ENCODE assay signal across 15 mouse cellular contexts in genomic region chr13:79339793-79340192, GRCm38 (mm10).
DNase-seq lines count a peak whose midpoint lies in the region; ATAC-seq and TF ChIP-seq lines count a peak whose summit lies in the region.
"Had no signal": no experiment of that assay in that cellular context is flagged by ENCODE, and none has a peak within 500 bp of the region (broad histone marks: within the 10 kb centered on the region; RNA-seq: fewer than 3 reads in every experiment).

No protein-coding gene starts in this region.

- H3K36me3 ChIP-seq in forebrain, embryonic 11.5 days (ENCODE audit: control insufficient read depth, insufficient read depth, low read length), result no peaks in the 10 kb centered on the region
- no peaks in the 10 kb centered on the region for H3K36me3 ChIP-seq in forebrain, embryonic 13.5 days (ENCODE audit: poor library complexity, severe bottlenecking)
- no peaks in the 10 kb centered on the region for H3K36me3 ChIP-seq in lung, embryonic 14.5 days (ENCODE audit: insufficient read depth)
- H3K36me3 ChIP-seq in limb, embryonic 11.5 days (ENCODE audit: control insufficient read depth, insufficient read depth, low read length), result no peaks in the 10 kb centered on the region
- H3K36me3 ChIP-seq: embryonic facial prominence, embryonic 15.5 days; liver, embryonic 15.5 days had no signal

- H3K27me3 ChIP-seq in forebrain, embryonic 11.5 days (ENCODE audit: control insufficient read depth, insufficient read depth, low read length), result no peaks in the 10 kb centered on the region
- no peaks in the 10 kb centered on the region for H3K27me3 ChIP-seq in forebrain, embryonic 13.5 days
- no peaks in the 10 kb centered on the region for H3K27me3 ChIP-seq in lung, embryonic 14.5 days (ENCODE audit: insufficient read depth, low read length)
- H3K27me3 ChIP-seq in limb, embryonic 11.5 days (ENCODE audit: control insufficient read depth, insufficient read depth, low read length), result no peaks in the 10 kb centered on the region
- H3K27me3 ChIP-seq: embryonic facial prominence, embryonic 15.5 days; liver, embryonic 15.5 days had no signal

- no peak for DNase-seq in forebrain, embryonic 11.5 days (ENCODE audit: low spot score)
- peak; percentile 19 for DNase-seq in lung, embryonic 14.5 days
- DNase-seq in lung, postnatal 14 days, result no peak
- DNase-seq in A20 (ENCODE audit: low read depth, low spot score), result peak; percentile 3
- no peak for DNase-seq in limb, embryonic 11.5 days (ENCODE audit: low spot score)
- DNase-seq: cerebellum, adult 2 months had no signal

- no peak overlapping the region for H3K4me2 ChIP-seq in forebrain, embryonic 11.5 days (ENCODE audit: low read depth, low read length, severe bottlenecking)
- H3K4me2 ChIP-seq in forebrain, embryonic 13.5 days, result no peak overlapping the region
- no peak overlapping the region for H3K4me2 ChIP-seq in lung, embryonic 14.5 days
- H3K4me2 ChIP-seq in limb, embryonic 11.5 days (ENCODE audit: low read depth, severe bottlenecking), result no peak overlapping the region
- H3K4me2 ChIP-seq: embryonic facial prominence, embryonic 15.5 days; liver, embryonic 15.5 days had no signal

- 0 out of 2 replicates have a peak overlapping the region, but pooled peaks have one; percentile 34 for H3K27ac ChIP-seq in forebrain, embryonic 11.5 days (ENCODE audit: low read depth, low read length)
- H3K27ac ChIP-seq in forebrain, embryonic 13.5 days, result no peak overlapping the region
- H3K27ac ChIP-seq in lung, embryonic 14.5 days (ENCODE audit: low read depth), result no peak overlapping the region
- no peak overlapping the region for H3K27ac ChIP-seq in limb, embryonic 11.5 days (replicated peaks; ENCODE audit: low read depth, low read length)
- H3K27ac ChIP-seq: embryonic facial prominence, embryonic 15.5 days; hindbrain, postnatal 0 days; liver, embryonic 15.5 days; stomach, postnatal 0 days had no signal

- ATAC-seq in forebrain, embryonic 11.5 days (replicated peaks; ENCODE audit: low FRiP score), result no peak
- no peak for ATAC-seq in forebrain, embryonic 13.5 days
- no peak for ATAC-seq in lung, embryonic 14.5 days (ENCODE audit: insufficient read depth)
- 0 out of 2 replicates have a peak, but pooled peaks have one; percentile 26 for ATAC-seq in limb, embryonic 11.5 days (ENCODE audit: insufficient number of reproducible peaks, low FRiP score, low TSS enrichment, low read depth)
- no peak for ATAC-seq in erythroid progenitor cell, adult 5-6 weeks (replicated peaks; ENCODE audit: low FRiP score, poor library complexity, severe bottlenecking)
- ATAC-seq: CD4-positive, CD25-positive, alpha-beta regulatory T cell, adult 4 months; hindbrain, postnatal 0 days; intestine, postnatal 0 days; lung, postnatal 0 days had no signal

- H3K9ac ChIP-seq in forebrain, embryonic 11.5 days (ENCODE audit: low read length), result no peak overlapping the region
- H3K9ac ChIP-seq in forebrain, embryonic 13.5 days, result no peak overlapping the region
- no peak overlapping the region for H3K9ac ChIP-seq in lung, embryonic 14.5 days
- H3K9ac ChIP-seq in limb, embryonic 11.5 days (ENCODE audit: low read length), result no peak overlapping the region
- H3K9ac ChIP-seq: embryonic facial prominence, embryonic 15.5 days; liver, embryonic 15.5 days had no signal

- no peak for TF ChIP-seq CTCF in lung, embryonic 14.5 days (IDR thresholded peaks at IDR 0.05; ENCODE audit: low read depth)

- H3K4me3 ChIP-seq in forebrain, embryonic 11.5 days (ENCODE audit: low read depth, low read length), result no peak overlapping the region
- no peak overlapping the region for H3K4me3 ChIP-seq in forebrain, embryonic 13.5 days
- no peak overlapping the region for H3K4me3 ChIP-seq in lung, embryonic 14.5 days (ENCODE audit: low read depth, low read length)
- no peak overlapping the region for H3K4me3 ChIP-seq in limb, embryonic 11.5 days (ENCODE audit: low read depth, low read length)
- H3K4me3 ChIP-seq: embryonic facial prominence, embryonic 15.5 days; liver, embryonic 15.5 days had no signal

- H3K4me1 ChIP-seq in forebrain, embryonic 11.5 days (replicated peaks; ENCODE audit: control insufficient read depth, insufficient read depth, low read length), result peaks cover 4% of the 10 kb centered on the region; the same call in 1 of the 2 replicates
- peaks cover 15% of the 10 kb centered on the region for H3K4me1 ChIP-seq in forebrain, embryonic 13.5 days
- no peaks in the 10 kb centered on the region for H3K4me1 ChIP-seq in lung, embryonic 14.5 days (ENCODE audit: insufficient read depth)
- no peaks in the 10 kb centered on the region for H3K4me1 ChIP-seq in limb, embryonic 11.5 days (ENCODE audit: control insufficient read depth, insufficient read depth, low read length)
- H3K4me1 ChIP-seq: embryonic facial prominence, embryonic 15.5 days; liver, embryonic 15.5 days had no signal

- WGBS in forebrain, embryonic 11.5 days, result 52% methylated on average over 4 of the region's 4 CpGs
- WGBS in forebrain, embryonic 13.5 days, result 41% methylated on average over 4 of the region's 4 CpGs
- 36% methylated on average over 4 of the region's 4 CpGs for WGBS in lung, embryonic 14.5 days
- WGBS in limb, embryonic 11.5 days, result 29% methylated on average over 4 of the region's 4 CpGs

- H3K9me3 ChIP-seq in forebrain, embryonic 11.5 days (ENCODE audit: control insufficient read depth, low read length), result no peaks in the 10 kb centered on the region
- no peaks in the 10 kb centered on the region for H3K9me3 ChIP-seq in forebrain, embryonic 13.5 days (replicated peaks)
- no peaks in the 10 kb centered on the region for H3K9me3 ChIP-seq in lung, embryonic 14.5 days (ENCODE audit: low read depth, low read length)
- H3K9me3 ChIP-seq in limb, embryonic 11.5 days (ENCODE audit: control insufficient read depth, low read length), result no peaks in the 10 kb centered on the region
- H3K9me3 ChIP-seq: embryonic facial prominence, embryonic 15.5 days; liver, embryonic 15.5 days had no signal

Comparison
In these comparisons a context has a peak if more than half of its experiments do, and no peak if none do; other contexts are left out.
1. DNase-seq: peak in lung, embryonic 14.5 days (single experiment) and A20 (single experiment); none in forebrain, embryonic 11.5 days (single experiment), lung, postnatal 14 days (single experiment) and limb, embryonic 11.5 days (single experiment).